Comparison of ENCODE assay signal across 20 mouse cellular contexts in genomic region chr6:72745781-72746180, GRCm38 (mm10). TPM values are rescaled to one million over a fixed set of nuclear protein-coding genes. Genes with fewer than 3 reads are reported as not detected.
DNase-seq lines count a peak whose midpoint lies in the region; ATAC-seq lines count a peak whose summit lies in the region.
"Had no signal": no experiment of that assay in that cellular context is flagged by ENCODE, and none has a peak within 500 bp of the region (broad histone marks: within the 10 kb centered on the region; RNA-seq: fewer than 3 reads in every experiment).

No protein-coding gene starts in this region.

- 60% methylated on average over 12 of the region's 12 CpGs for WGBS in limb, embryonic 13.5 days
- 67% methylated on average over 12 of the region's 12 CpGs for WGBS in limb, embryonic 10.5 days

- H3K9ac ChIP-seq in limb, embryonic 13.5 days: no peak overlapping the region
- H3K9ac ChIP-seq: heart, embryonic 12.5 days; lung, embryonic 15.5 days; midbrain, embryonic 13.5 days had no signal

- no peak overlapping the region for H3K4me3 ChIP-seq in limb, embryonic 13.5 days
- H3K4me3 ChIP-seq in limb, embryonic 10.5 days: no peak overlapping the region
- H3K4me3 ChIP-seq in brown adipose tissue, adult 24 weeks (ENCODE audit: insufficient read depth, low read depth, low read length): no peak overlapping the region
- H3K4me3 ChIP-seq: erythroblast, embryonic 14.5 days; heart, embryonic 12.5 days; lung, embryonic 15.5 days; midbrain, embryonic 13.5 days; myocyte had no signal

- peak overlapping the region; percentile 48; the same call in 1 of the 2 replicates for H3K27ac ChIP-seq in limb, embryonic 13.5 days
- no peak overlapping the region; the same call in 1 of the 2 replicates for H3K27ac ChIP-seq in limb, embryonic 10.5 days
- peak overlapping the region; percentile 57 for H3K27ac ChIP-seq in brown adipose tissue, adult 24 weeks (replicated peaks; ENCODE audit: low read depth, low read length)
- H3K27ac ChIP-seq: lung, embryonic 15.5 days; macrophage; midbrain, embryonic 13.5 days had no signal

- no peak for ATAC-seq in limb, embryonic 13.5 days (ENCODE audit: low FRiP score, low read depth)
- ATAC-seq: forebrain, embryonic 14.5 days; midbrain, embryonic 13.5 days had no signal

- intact Hi-C loops in left cerebral cortex, postnatal 4 days (cut with DNase I): no loop called here

- peaks cover 94% of the 10 kb centered on the region for H3K4me1 ChIP-seq in limb, embryonic 13.5 days
- peaks cover 71% of the 10 kb centered on the region for H3K4me1 ChIP-seq in limb, embryonic 10.5 days
- H3K4me1 ChIP-seq in brown adipose tissue, adult 24 weeks (ENCODE audit: control insufficient read depth, insufficient read depth, insufficient read length, low read length): peaks cover 43% of the 10 kb centered on the region

- no peak overlapping the region for H3K4me2 ChIP-seq in limb, embryonic 13.5 days (replicated peaks)
- H3K4me2 ChIP-seq: heart, embryonic 12.5 days; lung, embryonic 15.5 days; midbrain, embryonic 13.5 days had no signal

- no peak for DNase-seq in limb, embryonic 10.5 days (ENCODE audit: low spot score)
- peak; percentile 39 for DNase-seq in induced T-regulatory cell, adult 2 months (ENCODE audit: low read depth)
- peak; percentile 57 for DNase-seq in thymus, postnatal 4 days
- DNase-seq in right cerebral cortex, postnatal 25 days: no peak
- no peak for DNase-seq in left cerebral cortex, postnatal 4 days
- DNase-seq: adrenal gland, adult 2 months; cerebellum, postnatal 10 days; gastrocnemius, postnatal 36 days; kidney, postnatal 14 days; retina, postnatal 1 day had no signal

- 0 out of 2 replicates have a peak, but pooled peaks cover 3% of the 10 kb centered on the region for H3K36me3 ChIP-seq in limb, embryonic 13.5 days
- H3K36me3 ChIP-seq in limb, embryonic 10.5 days: peaks cover 2% of the 10 kb centered on the region; the same call in 1 of the 2 replicates
- H3K36me3 ChIP-seq: heart, embryonic 12.5 days; lung, embryonic 15.5 days; midbrain, embryonic 13.5 days had no signal

- no peaks in the 10 kb centered on the region for H3K9me3 ChIP-seq in limb, embryonic 13.5 days
- no peaks in the 10 kb centered on the region for H3K9me3 ChIP-seq in limb, embryonic 10.5 days (replicated peaks)
- H3K9me3 ChIP-seq: heart, embryonic 12.5 days; lung, embryonic 15.5 days; midbrain, embryonic 13.5 days had no signal

- H3K27me3 ChIP-seq in limb, embryonic 13.5 days: no peaks in the 10 kb centered on the region
- H3K27me3 ChIP-seq in limb, embryonic 10.5 days (ENCODE audit: low read depth, poor library complexity, severe bottlenecking): no peaks in the 10 kb centered on the region
- H3K27me3 ChIP-seq: heart, embryonic 12.5 days; lung, embryonic 15.5 days; midbrain, embryonic 13.5 days had no signal

RNA-seq across cellular contexts. Expression of gene Tcf7l1, which starts 43.3 kb away (rescaled TPM):
- 46.8 and 47.3 TPM in 2 replicates for polyA plus RNA-seq in limb, embryonic 13.5 days (2015; fragmentation: Nextera tagmentation; extraction: Ambion mirVana)
- 36.3 and 40.0 TPM in 2 replicates for polyA plus RNA-seq in limb, embryonic 10.5 days (2016; fragmentation: Nextera tagmentation; extraction: Ambion mirVana)
- 7.9 and 8.7 TPM in 2 replicates for polyA plus RNA-seq in brown adipose tissue, adult 24 weeks (2012; ENCODE audit: insufficient read depth, insufficient read length, missing spikeins)
- total RNA-seq in left cerebral cortex, postnatal 4 days (2021): 1 to 10 TPM; 4.1 to 5.3 TPM
- total RNA-seq: MEL had no signal
- polyA plus RNA-seq: macrophage had no signal

Comparison
In these comparisons a context has a peak if more than half of its experiments do, and no peak if none do; other contexts are left out.
1. DNase-seq: peak in induced T-regulatory cell, adult 2 months (single experiment) and thymus, postnatal 4 days (single experiment); none in limb, embryonic 10.5 days (single experiment), right cerebral cortex, postnatal 25 days (single experiment) and left cerebral cortex, postnatal 4 days (single experiment).